Mouse (Mus musculus) embryo, embryonic 9.5 days (tissue): ENCODE results near the gene Galnt14.

Experiments used
- DNase-seq: peaks from one replicate; pipeline ENCODE4 v3.0.0-alpha.2; 2017; ENCODE audit errors: extremely low spot score

The Galnt14 gene

GRCm38 (mm10) chr17:73668996-73669395, 41.3 kb downstream of the Galnt14 start:
- DNase-seq, result no peak

- DNase-seq, result no peak
These were observed 47.0 kb downstream of the Galnt14 start for GRCm38 (mm10) chr17:73663237-73663636.

GRCm38 (mm10) chr17:73658731-73659445, 51.4 kb downstream of the Galnt14 start:
- no peak for DNase-seq

GRCm38 (mm10) chr17:73656373-73656772, 53.9 kb downstream of the Galnt14 start:
- no peak for DNase-seq

- DNase-seq, result no peak
These were observed 56.0 kb downstream of the Galnt14 start for GRCm38 (mm10) chr17:73654261-73654660.

GRCm38 (mm10) chr17:73649371-73649770, 60.9 kb downstream of the Galnt14 start:
- no peak for DNase-seq

- no peak for DNase-seq
These were observed 68.6 kb downstream of the Galnt14 start for GRCm38 (mm10) chr17:73641676-73642075.

- no peak for DNase-seq
These were observed 70.2 kb downstream of the Galnt14 start for GRCm38 (mm10) chr17:73640117-73640480.

- no peak for DNase-seq
These were observed 70.7 kb downstream of the Galnt14 start for GRCm38 (mm10) chr17:73639401-73640116.

GRCm38 (mm10) chr17:73636988-73637387, 73.3 kb downstream of the Galnt14 start:
- DNase-seq, result no peak

- no peak for DNase-seq
These were observed 75.4 kb downstream of the Galnt14 start for GRCm38 (mm10) chr17:73634896-73635295.

- DNase-seq, result no peak
These were observed 76.1 kb downstream of the Galnt14 start for GRCm38 (mm10) chr17:73633991-73634710.

- no peak for DNase-seq
These were observed 81.9 kb downstream of the Galnt14 start for GRCm38 (mm10) chr17:73628263-73628914.

GRCm38 (mm10) chr17:73626912-73627311, 83.3 kb downstream of the Galnt14 start:
- no peak for DNase-seq

- no peak for DNase-seq
These were observed 90.2 kb downstream of the Galnt14 start for GRCm38 (mm10) chr17:73620049-73620448.

GRCm38 (mm10) chr17:73602552-73603478, 107.4 kb downstream of the Galnt14 start:
- no peak for DNase-seq

GRCm38 (mm10) chr17:73599923-73600322, 110.3 kb downstream of the Galnt14 start:
- DNase-seq, result no peak

GRCm38 (mm10) chr17:73592081-73592480, 118.2 kb downstream of the Galnt14 start:
- no peak for DNase-seq

GRCm38 (mm10) chr17:73587573-73587972, 122.7 kb downstream of the Galnt14 start:
- no peak for DNase-seq

- DNase-seq, result no peak
These were observed 136.1 kb downstream of the Galnt14 start for GRCm38 (mm10) chr17:73574186-73574585.

- no peak for DNase-seq
These were observed 137.4 kb downstream of the Galnt14 start for GRCm38 (mm10) chr17:73572881-73573280.
